Mouse (Mus musculus) erythroblast, embryonic 14.5 days (primary cell): ENCODE data around the gene Raly. TPM values are rescaled to one million over a fixed set of nuclear protein-coding genes. Genes with fewer than 3 reads are reported as not detected.
"Not testable (repeated sequence)": the region's sequence is repeated elsewhere in the genome, so short reads cannot be mapped to it uniquely, and the experiment has no call there.

Experiments used
- H3K27me3 ChIP-seq: 2 replicates; pipeline ENCODE4 v1.6.1; 2012; ENCODE audit warnings: inconsistent platforms; ENCODE audit not compliant: control insufficient read depth
- H3K36me3 ChIP-seq: 2 replicates; pipeline ENCODE4 v1.6.1; 2012; ENCODE audit warnings: mild to moderate bottlenecking, inconsistent platforms; ENCODE audit not compliant: control insufficient read depth
- H3K4me1 ChIP-seq: 2 replicates; pipeline ENCODE4 v1.6.1; 2012; ENCODE audit warnings: inconsistent platforms; ENCODE audit not compliant: control insufficient read depth
- H3K4me3 ChIP-seq: replicated peaks from 2 replicates; pipeline ENCODE3; 2012; ENCODE audit warnings: moderate library complexity, mild to moderate bottlenecking, inconsistent platforms
- H3K9me3 ChIP-seq: 2 replicates; pipeline ENCODE4 v1.6.1; 2012; ENCODE audit warnings: low read length, inconsistent platforms, mixed read lengths; ENCODE audit not compliant: control insufficient read depth
- GATA1 ChIP-seq: IDR thresholded peaks from 2 replicates; pipeline ENCODE4 v1.6.1; 2012; ENCODE audit warnings: low read length, inconsistent platforms, mixed read lengths
- TAL1 ChIP-seq: IDR thresholded peaks from 3 replicates; pipeline ENCODE4 v1.6.1; 2012; ENCODE audit warnings: low read length, inconsistent platforms, mixed read lengths
- polyA plus RNA-seq: library from polyadenylated mRNA; stranded (reverse); fragments of >175 nt; gene quantifications from 2 replicates; pipeline ENCODE4 v1.2.3, GENCODE M21; 2012

Gene Raly
- polyA plus RNA-seq, 1 experiment: 142 TPM

DNA sequence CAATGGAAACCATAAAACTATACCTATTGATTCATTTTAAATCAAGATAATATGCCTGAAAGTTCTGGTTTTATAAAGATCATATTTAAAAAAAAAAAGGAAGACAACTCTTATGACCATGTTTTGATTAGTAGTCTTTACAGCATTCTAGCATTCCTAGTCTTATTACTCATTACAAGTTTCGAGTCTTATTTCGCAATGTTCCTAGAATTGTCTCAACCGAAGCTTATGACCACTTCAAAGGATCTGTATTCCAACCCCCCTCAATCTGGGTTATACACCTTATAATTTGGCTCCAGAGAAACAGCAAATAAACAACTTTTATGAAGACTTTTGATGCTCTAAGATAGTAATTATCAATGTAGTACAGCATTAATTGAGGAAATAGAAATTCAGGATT lies 111.2 kb downstream of the Raly start:
- TF ChIP-seq TAL1 (no peak), GATA1 (no peak)
- H3K27me3 ChIP-seq: peaks cover 10% of the 10 kb centered on the region
- no peaks in the 10 kb centered on the region for H3K36me3 ChIP-seq
- no peaks in the 10 kb centered on the region for H3K9me3 ChIP-seq
- no peaks in the 10 kb centered on the region for H3K4me1 ChIP-seq
- H3K4me3 ChIP-seq: no peak overlapping the region

DNA sequence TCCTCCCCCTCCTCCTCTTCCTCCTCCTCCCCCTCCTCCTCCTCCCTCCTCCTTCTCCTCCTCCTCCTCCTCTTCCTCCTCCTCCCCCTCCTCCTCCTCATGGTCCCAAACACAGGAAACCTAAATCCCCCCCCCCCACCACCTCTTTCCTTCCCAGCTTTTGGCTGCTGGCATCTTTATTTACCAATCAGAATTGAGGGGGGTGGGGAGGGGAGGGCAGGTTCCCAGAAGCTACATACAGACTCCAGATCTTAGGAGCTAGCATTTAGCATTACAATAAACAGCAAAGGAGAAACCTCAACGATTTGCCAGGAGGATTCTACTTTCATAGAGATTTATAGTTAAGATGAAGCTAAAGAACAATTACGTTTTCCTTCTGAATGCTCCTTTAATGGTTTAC lies 114.9 kb downstream of the Raly start:
- Histone ChIP-seq H3K36me3 (no peaks in the 10 kb centered on the region), H3K4me1 (no peaks in the 10 kb centered on the region), H3K27me3 (peaks cover 8% of the 10 kb centered on the region), H3K4me3 (no peak overlapping the region), H3K9me3 (no peaks in the 10 kb centered on the region)
- no peak for TF ChIP-seq TAL1
- TF ChIP-seq GATA1: no peak

- not testable (repeated sequence) for H3K9me3 ChIP-seq, H3K4me3 ChIP-seq, H3K36me3 ChIP-seq, H3K27me3 ChIP-seq, H3K4me1 ChIP-seq
Measured at GRCm38 (mm10) chr2:154908223-154908622, 117.3 kb downstream of the Raly start.

DNA sequence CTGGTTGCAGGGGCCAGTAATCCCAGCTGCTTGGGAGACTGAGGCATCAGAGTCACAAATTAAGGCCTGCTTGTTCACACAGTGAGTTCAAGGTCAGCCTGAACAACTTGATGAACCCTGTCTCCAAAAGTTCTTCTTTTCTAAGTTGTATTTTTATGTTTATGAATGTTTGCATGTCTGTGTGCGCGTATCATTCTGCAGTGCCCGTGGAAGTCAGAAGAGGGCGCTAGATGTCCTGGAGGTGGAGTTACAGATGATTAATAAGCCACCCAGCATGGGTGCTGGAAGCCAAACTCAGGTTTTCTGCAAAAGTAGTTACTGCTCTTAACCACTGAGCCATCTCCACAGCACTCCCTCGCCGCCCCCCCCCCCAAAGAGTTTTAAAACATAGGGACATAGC lies 118.9 kb downstream of the Raly start:
- H3K27me3 ChIP-seq: no peaks in the 10 kb centered on the region; the same call in 1 of the 2 replicates
- TF ChIP-seq TAL1: no peak
- no peak for TF ChIP-seq GATA1

DNA sequence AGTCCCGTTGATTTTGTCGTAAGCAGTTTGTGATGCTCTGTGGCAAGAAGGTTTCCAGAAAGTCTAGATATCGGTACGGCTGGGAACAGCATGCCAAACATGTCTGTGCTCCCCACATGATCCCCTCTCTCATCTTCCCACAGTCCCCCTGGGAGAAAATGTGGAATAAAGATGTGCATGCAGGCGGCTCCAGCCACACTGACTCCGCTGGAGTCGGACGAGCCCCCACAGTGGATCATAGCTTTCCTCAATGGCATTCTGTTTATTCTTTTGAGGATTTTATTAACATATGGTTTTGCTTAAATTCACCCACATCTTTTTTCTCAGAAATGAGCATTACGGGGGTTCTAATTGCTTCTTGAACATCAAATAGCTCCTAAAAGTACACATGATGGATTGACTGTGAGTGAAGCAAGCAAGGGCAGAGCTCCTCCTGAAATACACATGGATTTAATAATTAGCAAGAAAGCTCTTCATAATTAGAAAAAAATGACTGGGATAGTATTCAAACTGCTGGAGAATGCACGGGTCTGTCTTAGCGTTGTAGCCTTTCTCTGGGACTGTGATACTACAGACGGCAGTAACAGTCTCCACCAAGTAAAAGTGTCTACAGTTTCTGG lies 125.1 kb downstream of the Raly start:
- H3K4me3 ChIP-seq: no peak overlapping the region
- H3K27me3 ChIP-seq: no peaks in the 10 kb centered on the region; the same call in 1 of the 2 replicates
- H3K9me3 ChIP-seq: no peaks in the 10 kb centered on the region
- H3K36me3 ChIP-seq: no peaks in the 10 kb centered on the region
- H3K4me1 ChIP-seq: no peaks in the 10 kb centered on the region
- TF ChIP-seq GATA1 (no peak), TAL1 (no peak)

More for the DNA sequence above, 118.9 kb downstream of the Raly start:
- no peaks in the 10 kb centered on the region for H3K9me3 ChIP-seq
- no peaks in the 10 kb centered on the region for H3K36me3 ChIP-seq
- H3K4me3 ChIP-seq: no peak overlapping the region
- no peaks in the 10 kb centered on the region for H3K4me1 ChIP-seq

GRCm38 (mm10) chr2:154916547-154916946 lies 125.7 kb downstream of the Raly start:
- no peak overlapping the region for H3K4me3 ChIP-seq
- H3K27me3 ChIP-seq: no peaks in the 10 kb centered on the region; the same call in 1 of the 2 replicates
- H3K36me3 ChIP-seq: no peaks in the 10 kb centered on the region
- no peaks in the 10 kb centered on the region for H3K4me1 ChIP-seq
- TF ChIP-seq TAL1: no peak
- TF ChIP-seq GATA1: no peak
- H3K9me3 ChIP-seq: no peaks in the 10 kb centered on the region

Other genes with a start within 250 kb of the Raly start
- gene 1700003F12Rik, start 244.0 kb upstream of the Raly start, polyA plus RNA-seq: not detected in 2 replicates
- 0.03 TPM in 1 of 2 replicates, not detected in the other for gene Actl10, start 239.3 kb upstream of the Raly start, polyA plus RNA-seq
- 0.23 and 0.39 TPM in 2 replicates for gene Necab3, start 232.2 kb upstream of the Raly start, polyA plus RNA-seq
- gene E2f1, start 221.2 kb upstream of the Raly start, polyA plus RNA-seq: 22.6 and 24.0 TPM in 2 replicates
- gene Pxmp4, start 187.4 kb upstream of the Raly start, polyA plus RNA-seq: 1.2 and 1.6 TPM in 2 replicates
- gene Zfp341, start 177.8 kb upstream of the Raly start, polyA plus RNA-seq: 2.0 and 2.1 TPM in 2 replicates
- gene 4930519P11Rik, start 177.7 kb upstream of the Raly start, polyA plus RNA-seq: 0.19 and 0.33 TPM in 2 replicates
- 23.8 and 27.6 TPM in 2 replicates for gene Chmp4b, start 139.4 kb upstream of the Raly start, polyA plus RNA-seq
- not detected in 2 replicates for gene Gm14214, start 21.1 kb upstream of the Raly start, polyA plus RNA-seq
- not detected in 2 replicates for gene a, start 306 bp downstream of the Raly start, polyA plus RNA-seq
- 2.6 and 3.2 TPM in 2 replicates for gene Eif2s2, start 101.8 kb downstream of the Raly start, polyA plus RNA-seq
- gene Gm14226, start 227.2 kb downstream of the Raly start, polyA plus RNA-seq: not detected in 2 replicates